Mouse (Mus musculus) lung, adult 2 months (tissue): ENCODE data around the gene Lnpep.

Experiments used
- CTCF ChIP-seq: fragments of 200-500 bp; IDR thresholded peaks from 2 replicates; pipeline ENCODE4 v1.5.1; 2011; ENCODE audit warnings: mild to moderate bottlenecking, low read length, control low read depth; ENCODE audit not compliant: insufficient read depth
- POLR2A ChIP-seq: fragments of 200-500 bp; IDR thresholded peaks from 2 replicates; pipeline ENCODE4 v1.6.1; 2011; ENCODE audit warnings: low read depth, mild to moderate bottlenecking, control low read depth, low read length, borderline replicate concordance; ENCODE audit errors: extremely low read depth

- TF ChIP-seq POLR2A = no peak
- no peak for TF ChIP-seq CTCF
Observed at GRCm38 (mm10) chr17:17598355-17598754, 26.5 kb downstream of the Lnpep start.
